Mouse (Mus musculus): Measurements from ENCODE around the gene Nek6. TPM values are rescaled to one million over a fixed set of nuclear protein-coding genes. Genes with fewer than 3 reads are reported as not detected.

Gene Nek6
- total and polyA plus RNA-seq, 3 experiments = 3.7 to 5.4 TPM; not detected in 1

- no peak overlapping the region for H3K27ac ChIP-seq (ENCODE audit: control insufficient read depth, low read depth, low read length)
- H3K36me3 ChIP-seq (ENCODE audit: control insufficient read depth in 1 of 2, insufficient read depth in 2 of 2, low read length in 2 of 2) = peaks cover 0 to 32% of the 10 kb centered on the region in 2 experiments; a peak in 2 of 4 replicates
- no peak overlapping the region for H3K9ac ChIP-seq (ENCODE audit: control insufficient read depth, low read depth, low read length, poor library complexity, severe bottlenecking)
- H3K4me1 ChIP-seq (ENCODE audit: control insufficient read depth in 1 of 2, insufficient read depth in 2 of 2, low read length in 2 of 2) = peaks cover 0 to 47% of the 10 kb centered on the region in 2 experiments; a peak in 3 of 4 replicates
- TF ChIP-seq USF2 (IDR thresholded peaks at IDR 0.05; ENCODE audit: borderline replicate concordance in 1 of 2, insufficient read depth in 1 of 2, low read depth in 1 of 2, low read length in 2 of 2) (no peak), KAT2A (conservative IDR thresholded peaks at IDR 0.05; ENCODE audit: low read depth, low read length) (no peak), TCF12 (IDR thresholded peaks at IDR 0.05; ENCODE audit: low read depth, low read length) (no peak), TBP (IDR thresholded peaks at IDR 0.05; ENCODE audit: low read depth, low read length) (no peak), POLR2AphosphoS2 (IDR thresholded peaks at IDR 0.05; ENCODE audit: low read length) (no peak), POLR2A (IDR thresholded peaks at IDR 0.05; ENCODE audit: control insufficient read depth in 1 of 2, insufficient read depth in 1 of 2, low read depth in 1 of 2, low read length in 2 of 2, poor library complexity in 1 of 2) (no peak), E2F4 (IDR thresholded peaks at IDR 0.05; ENCODE audit: borderline replicate concordance, low read depth, low read length) (no peak), TAL1 (IDR thresholded peaks at IDR 0.05; ENCODE audit: low read length) (peak; percentile 72), EP300 (IDR thresholded peaks at IDR 0.05; ENCODE audit: low read depth in 1 of 2, low read length in 2 of 2) (peak in 1 of 2 experiments; percentile 61; a peak in 2 of 4 replicates), SMC3 (IDR thresholded peaks at IDR 0.05; ENCODE audit: low read depth, low read length) (no peak), HCFC1 (IDR thresholded peaks at IDR 0.05; ENCODE audit: low read depth, low read length) (no peak), ZMIZ1 (IDR thresholded peaks at IDR 0.05; ENCODE audit: low read depth, low read length) (no peak), BHLHE40 (IDR thresholded peaks at IDR 0.05; ENCODE audit: borderline replicate concordance, low read depth, low read length) (no peak), GATA1 (IDR thresholded peaks at IDR 0.05; ENCODE audit: low read depth, low read length) (peak; percentile 29; the same call in 1 of the 2 replicates)
- H3K27me3 ChIP-seq (ENCODE audit: control insufficient read depth in 1 of 2, insufficient read depth in 2 of 2, low read length in 2 of 2) = no peaks in the 10 kb centered on the region
- no peak overlapping the region for H3K4me3 ChIP-seq (ENCODE audit: control insufficient read depth in 1 of 2, insufficient read depth in 1 of 2, low read depth in 2 of 2, low read length in 2 of 2)
- DNase-seq (ENCODE audit: low read depth, low spot score) = peak; percentile 66
- no peaks in the 10 kb centered on the region for H3K9me3 ChIP-seq (replicated peaks; ENCODE audit: insufficient read depth, low read length)
- no peaks in the 10 kb centered on the region for H3K79me2 ChIP-seq (ENCODE audit: control insufficient read depth, insufficient read depth, low read length, poor library complexity)
Measured at GRCm38 (mm10) chr2:38536331-38536731, 24.9 kb downstream of the Nek6 start.

- TF ChIP-seq MAFK (IDR thresholded peaks at IDR 0.05; ENCODE audit: borderline replicate concordance, low read depth, low read length) (no peak), USF2 (IDR thresholded peaks at IDR 0.05; ENCODE audit: borderline replicate concordance in 1 of 2, insufficient read depth in 1 of 2, low read depth in 1 of 2, low read length in 2 of 2) (no peak), ETS1 (IDR thresholded peaks at IDR 0.05; ENCODE audit: low read depth, low read length) (no peak), POLR2AphosphoS5 (IDR thresholded peaks at IDR 0.05; ENCODE audit: borderline replicate concordance, low read depth, low read length) (no peak), POLR2AphosphoS2 (IDR thresholded peaks at IDR 0.05; ENCODE audit: low read length) (no peak), MAX (IDR thresholded peaks at IDR 0.05; ENCODE audit: low read length) (no peak), GATA1 (IDR thresholded peaks at IDR 0.05; ENCODE audit: low read depth, low read length) (no peak), ZMIZ1 (IDR thresholded peaks at IDR 0.05; ENCODE audit: low read depth, low read length) (no peak), MXI1 (IDR thresholded peaks at IDR 0.05; ENCODE audit: low read depth, low read length) (no peak), MYB (IDR thresholded peaks at IDR 0.05; ENCODE audit: low read depth, low read length) (no peak), CTCF (IDR thresholded peaks at IDR 0.05 in 2 of 3, conservative IDR thresholded peaks at IDR 0.05 in 1 of 3; ENCODE audit: control insufficient read depth in 1 of 3, insufficient read depth in 1 of 3, low read depth in 2 of 3, low read length in 3 of 3, poor library complexity in 1 of 3, severe bottlenecking in 1 of 3) (no peak), TBP (IDR thresholded peaks at IDR 0.05; ENCODE audit: low read depth, low read length) (no peak), SIN3A (IDR thresholded peaks at IDR 0.05; ENCODE audit: low read length) (no peak), USF1 (IDR thresholded peaks at IDR 0.05; ENCODE audit: low read depth, low read length) (no peak), POLR2A (IDR thresholded peaks at IDR 0.05; ENCODE audit: control insufficient read depth in 1 of 2, insufficient read depth in 1 of 2, low read depth in 1 of 2, low read length in 2 of 2, poor library complexity in 1 of 2) (no peak), KAT2A (conservative IDR thresholded peaks at IDR 0.05; ENCODE audit: low read depth, low read length) (no peak)
- DNase-seq (ENCODE audit: low read depth, low spot score) = no peak
- Histone ChIP-seq H3K27ac (ENCODE audit: control insufficient read depth, low read depth, low read length) (no peak overlapping the region), H3K9ac (ENCODE audit: control insufficient read depth, low read depth, low read length, poor library complexity, severe bottlenecking) (no peak overlapping the region), H3K27me3 (ENCODE audit: control insufficient read depth in 1 of 2, insufficient read depth in 2 of 2, low read length in 2 of 2) (no peaks in the 10 kb centered on the region), H3K36me3 (ENCODE audit: control insufficient read depth in 1 of 2, insufficient read depth in 2 of 2, low read length in 2 of 2) (peaks cover 0 to 16% of the 10 kb centered on the region in 2 experiments; a peak in 1 of 4 replicates), H3K9me3 (replicated peaks; ENCODE audit: insufficient read depth, low read length) (no peaks in the 10 kb centered on the region), H3K4me1 (ENCODE audit: control insufficient read depth in 1 of 2, insufficient read depth in 2 of 2, low read length in 2 of 2) (peaks cover 0 to 28% of the 10 kb centered on the region in 2 experiments; a peak in 3 of 4 replicates), H3K79me2 (ENCODE audit: control insufficient read depth, insufficient read depth, low read length, poor library complexity) (no peaks in the 10 kb centered on the region), H3K4me3 (ENCODE audit: control insufficient read depth in 1 of 2, insufficient read depth in 1 of 2, low read depth in 2 of 2, low read length in 2 of 2) (no peak overlapping the region)
Measured at GRCm38 (mm10) chr2:38539677-38540076, 28.2 kb downstream of the Nek6 start.

All from MEL (cell line).